Mouse (Mus musculus) thymus, postnatal 14 days (tissue): ENCODE measurements around the gene Capns1.
"Not testable (repeated sequence)": the region's sequence is repeated elsewhere in the genome, so short reads cannot be mapped to it uniquely, and the experiment has no call there.

Experiments used
- DNase-seq: peaks from one replicate; pipeline ENCODE4 v3.0.0; 2021

Capns1 gene

GRCm38 (mm10) chr7:30202895-30203690 is 4.5 kb upstream of the Capns1 start:
- DNase-seq, result no peak

GRCm38 (mm10) chr7:30200661-30201060 is 2.0 kb upstream of the Capns1 start:
- not testable (repeated sequence) for DNase-seq

- no peak for DNase-seq
Observed at GRCm38 (mm10) chr7:30200200-30200599, 1.6 kb upstream of the Capns1 start.

DNA sequence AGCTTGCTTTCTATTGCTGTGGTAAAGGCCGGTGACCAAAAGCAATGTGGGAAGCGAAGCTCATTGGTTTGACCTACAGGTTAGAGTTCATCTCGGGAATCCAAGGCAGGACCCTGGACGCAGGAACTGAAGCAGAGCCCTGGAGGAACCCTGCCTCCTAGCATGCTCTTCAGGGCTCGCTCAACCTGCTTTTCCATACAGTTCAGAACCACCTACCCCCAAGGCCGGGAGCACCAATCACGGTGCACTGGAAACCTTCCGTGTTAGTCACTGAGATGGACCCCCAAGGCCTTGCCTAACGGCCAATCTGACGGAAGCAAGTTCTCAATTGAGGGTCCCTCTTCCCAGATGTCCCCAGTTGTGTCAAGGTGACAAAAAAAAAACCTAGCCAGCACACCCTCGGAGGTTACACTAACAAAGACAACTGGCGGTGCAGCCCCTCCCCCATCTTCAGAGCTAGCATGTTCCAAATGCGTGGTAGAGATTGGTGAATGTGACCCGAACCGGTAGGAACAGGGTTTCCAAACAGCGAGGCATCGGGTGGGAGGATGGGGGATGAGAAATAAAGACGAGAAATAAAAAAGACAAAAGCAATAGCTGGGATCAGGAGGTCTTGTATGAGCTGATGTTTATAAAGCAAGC is 1.0 kb upstream of the Capns1 start:
- no peak for DNase-seq

DNA sequence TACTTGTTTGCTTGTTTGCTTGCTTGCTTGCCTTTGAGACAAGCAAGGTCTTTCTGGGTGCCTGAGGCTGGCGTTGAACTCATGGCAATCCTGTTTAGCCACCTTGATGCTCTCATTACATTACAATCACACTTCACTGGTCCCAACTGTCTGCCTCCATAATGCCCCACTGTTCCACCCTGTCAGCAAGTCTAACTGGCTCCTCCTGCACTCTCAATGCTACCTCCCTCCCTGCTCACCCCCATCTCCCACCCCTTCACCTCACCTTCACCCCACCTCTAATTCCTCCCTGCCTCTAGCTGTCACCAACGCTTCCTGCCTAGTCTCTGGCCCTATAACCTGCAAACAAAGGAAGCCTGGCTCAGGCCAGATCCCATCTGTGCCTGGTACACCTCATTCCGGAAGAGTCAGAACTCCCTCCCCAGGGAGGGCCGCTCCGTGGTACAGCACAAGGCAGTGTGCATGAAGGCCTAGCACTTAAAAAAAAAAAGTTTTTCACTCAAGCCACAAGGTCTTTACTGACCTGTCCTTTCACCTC is 950 bp downstream of the Capns1 start:
- DNase-seq, result peak; percentile 13

DNA sequence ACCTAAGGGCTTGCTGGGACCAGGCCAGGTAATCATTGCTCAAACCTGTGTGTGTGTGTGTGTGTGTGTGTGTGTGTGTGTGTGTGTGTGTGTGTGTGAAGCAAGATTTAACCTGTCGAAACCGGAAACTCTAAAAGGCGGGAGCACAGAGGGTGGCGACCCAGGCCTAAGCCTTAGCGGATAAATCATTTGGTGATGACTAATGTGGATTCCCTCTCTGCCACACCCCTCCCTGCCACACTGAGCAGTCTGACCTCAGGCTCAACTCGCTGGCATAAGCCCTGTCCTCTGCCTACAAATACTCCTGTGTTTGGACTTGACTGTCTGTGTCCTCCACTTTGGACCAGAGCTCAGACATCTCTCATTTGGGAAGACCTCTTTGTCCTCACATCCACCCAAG is 2.4 kb downstream of the Capns1 start:
- no peak for DNase-seq

- no peak for DNase-seq
Observed at GRCm38 (mm10) chr7:30195461-30195860, 3.1 kb downstream of the Capns1 start.

DNA sequence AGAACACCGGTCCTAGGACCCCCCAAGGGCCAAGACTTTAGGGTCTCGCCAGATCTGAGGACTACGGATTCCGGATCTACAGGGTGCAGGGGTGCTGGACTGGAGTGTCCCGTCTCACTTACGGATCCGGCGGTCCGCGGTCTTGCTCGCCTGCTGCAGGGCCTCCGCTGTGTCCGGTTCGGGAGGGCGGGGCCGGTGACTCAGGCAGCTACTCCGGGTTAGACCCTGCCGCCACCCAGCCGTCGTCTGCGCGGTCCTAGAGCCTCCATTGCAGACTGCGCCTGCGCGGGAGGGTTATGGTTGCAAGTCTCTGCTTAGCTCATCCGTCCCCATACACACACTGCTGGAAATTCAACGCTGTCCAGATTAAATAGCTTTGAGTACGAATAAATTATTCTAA is 3.7 kb downstream of the Capns1 start:
- DNase-seq, result peak; percentile 96

DNA sequence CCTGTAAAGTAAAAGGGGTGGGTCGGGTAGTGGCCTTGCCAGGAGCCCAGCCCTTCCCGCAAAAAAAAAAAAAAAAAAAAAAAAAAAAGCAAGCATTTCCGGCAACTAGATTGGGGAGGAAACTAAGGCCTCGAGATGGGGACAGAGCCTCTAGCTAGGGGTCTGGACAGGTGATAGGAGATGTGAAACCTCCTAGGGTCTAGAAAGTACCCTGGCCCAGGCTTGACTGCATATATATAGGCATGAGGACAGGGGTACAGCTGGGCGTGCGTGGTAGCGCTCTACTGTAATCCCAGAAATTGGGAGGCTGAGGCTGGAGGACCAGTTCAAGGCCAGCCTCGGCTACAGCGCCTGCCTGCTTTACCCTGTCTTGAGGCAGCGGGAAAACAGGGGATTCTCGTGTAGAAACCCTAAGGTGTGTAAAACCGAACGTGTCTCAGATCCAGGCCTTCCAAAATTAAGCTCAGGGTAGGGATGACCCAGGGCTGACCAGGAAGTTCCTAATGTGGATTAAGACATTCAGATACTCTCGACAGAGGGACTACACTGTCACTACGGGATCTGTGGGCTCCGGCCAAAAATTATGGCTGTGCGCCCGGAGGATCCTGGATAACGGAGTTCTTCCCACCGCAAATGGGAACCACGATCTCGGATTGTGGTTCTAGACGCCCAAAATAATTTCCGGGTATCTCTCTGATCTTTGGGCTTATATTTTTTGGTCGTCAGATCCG is 4.3 kb downstream of the Capns1 start:
- DNase-seq, result peak; percentile 37

DNA sequence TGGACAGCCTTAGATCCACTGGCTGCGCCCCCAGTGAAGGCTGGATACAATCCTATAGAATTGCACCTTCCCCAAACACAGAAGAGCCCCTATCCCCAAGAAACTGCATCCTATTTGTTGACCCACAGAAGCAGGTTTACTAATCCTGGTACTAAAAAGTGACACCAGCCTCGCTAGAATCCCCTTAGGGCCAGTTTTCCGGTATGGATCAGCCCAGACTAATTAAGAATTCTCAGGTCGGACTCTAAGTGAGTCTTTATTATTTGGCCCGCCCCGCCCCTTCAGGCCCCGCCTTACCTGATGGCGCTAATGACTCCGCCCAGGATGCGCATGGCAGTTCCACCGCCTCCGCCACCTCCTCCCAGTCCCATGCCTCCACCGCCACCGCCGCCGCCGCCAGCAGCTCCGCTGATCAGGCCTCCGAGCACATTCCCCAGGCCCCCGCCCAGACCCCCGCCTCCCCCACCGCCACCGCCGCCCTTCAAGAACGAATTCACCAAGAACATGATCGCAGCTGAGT is 5.0 kb downstream of the Capns1 start:
- peak; percentile 75 for DNase-seq

- DNase-seq, result no peak
Observed at GRCm38 (mm10) chr7:30193013-30193412, 5.6 kb downstream of the Capns1 start.

DNA sequence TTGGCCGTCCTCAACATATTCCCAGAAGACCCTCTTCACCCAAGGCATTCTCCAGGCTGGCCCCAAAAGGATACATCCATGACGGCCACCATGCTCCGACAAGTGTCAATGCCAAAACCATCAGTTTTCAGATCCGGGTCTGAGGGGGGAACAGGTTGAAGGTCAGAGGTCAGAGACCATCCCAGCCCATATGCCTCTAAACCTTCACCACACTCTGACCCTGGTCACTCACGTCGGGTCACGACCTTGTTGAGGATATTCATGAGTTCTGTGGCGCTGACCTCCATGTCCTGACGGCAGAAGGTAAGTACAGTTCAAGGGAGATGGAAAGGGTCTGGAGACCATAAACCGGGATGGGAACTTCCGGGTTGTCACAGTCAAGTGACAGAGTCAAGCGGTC is 6.5 kb downstream of the Capns1 start:
- DNase-seq, result no peak

DNA sequence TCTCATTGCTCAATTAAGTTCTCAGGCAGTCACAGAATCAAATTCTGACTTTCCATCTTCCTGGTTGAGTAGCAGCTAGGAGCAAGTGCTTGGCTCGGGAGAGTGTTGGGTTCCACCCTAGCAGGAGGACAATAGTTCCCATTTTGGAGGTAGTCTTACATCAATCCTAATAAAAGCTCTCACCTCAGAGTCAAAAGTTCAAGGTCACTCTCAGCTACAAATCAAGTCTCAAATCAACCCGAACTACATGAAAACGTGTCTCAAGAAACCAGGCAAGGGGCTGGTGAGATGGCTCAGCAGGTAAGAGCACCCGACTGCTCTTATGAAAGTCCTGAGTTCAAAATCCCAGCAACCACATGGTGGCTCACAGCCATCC is 9.5 kb downstream of the Capns1 start:
- DNase-seq, result no peak

DNA sequence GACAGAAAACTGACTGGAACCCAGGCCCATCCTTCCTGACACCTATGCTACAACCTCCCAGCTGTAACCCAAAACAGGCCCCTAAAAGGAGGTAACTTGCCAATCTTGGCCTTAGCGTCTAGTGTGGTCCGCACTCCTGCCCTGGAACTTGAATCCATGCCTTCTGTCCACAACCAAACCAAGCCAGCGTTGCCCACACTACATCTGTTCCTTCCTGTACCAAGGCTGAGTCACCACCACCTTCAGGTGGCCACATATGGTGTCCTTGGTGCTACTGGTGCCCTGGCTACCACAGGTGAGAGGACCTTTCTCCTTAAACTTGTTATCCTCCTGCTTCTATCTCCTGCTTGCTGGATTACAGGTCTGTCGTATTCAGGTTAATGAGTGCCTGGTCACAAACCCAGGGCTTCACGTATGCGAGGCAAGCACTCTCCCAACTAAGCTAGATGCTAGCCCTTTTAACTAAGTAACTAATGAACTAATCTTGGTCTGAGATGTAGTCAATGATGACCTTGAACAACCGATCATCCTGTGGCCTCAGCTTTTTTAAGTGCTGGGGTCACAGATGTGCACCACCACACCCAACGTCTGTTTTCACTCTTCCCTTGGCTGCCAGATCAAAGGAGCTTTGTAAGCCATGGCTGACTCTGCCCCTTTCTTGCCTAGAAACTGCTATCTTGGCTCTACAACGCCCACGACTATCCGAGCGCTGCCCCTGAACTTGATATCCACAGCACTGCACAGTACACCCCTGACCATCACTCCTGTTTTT is 10.1 kb downstream of the Capns1 start:
- no peak for DNase-seq

DNA sequence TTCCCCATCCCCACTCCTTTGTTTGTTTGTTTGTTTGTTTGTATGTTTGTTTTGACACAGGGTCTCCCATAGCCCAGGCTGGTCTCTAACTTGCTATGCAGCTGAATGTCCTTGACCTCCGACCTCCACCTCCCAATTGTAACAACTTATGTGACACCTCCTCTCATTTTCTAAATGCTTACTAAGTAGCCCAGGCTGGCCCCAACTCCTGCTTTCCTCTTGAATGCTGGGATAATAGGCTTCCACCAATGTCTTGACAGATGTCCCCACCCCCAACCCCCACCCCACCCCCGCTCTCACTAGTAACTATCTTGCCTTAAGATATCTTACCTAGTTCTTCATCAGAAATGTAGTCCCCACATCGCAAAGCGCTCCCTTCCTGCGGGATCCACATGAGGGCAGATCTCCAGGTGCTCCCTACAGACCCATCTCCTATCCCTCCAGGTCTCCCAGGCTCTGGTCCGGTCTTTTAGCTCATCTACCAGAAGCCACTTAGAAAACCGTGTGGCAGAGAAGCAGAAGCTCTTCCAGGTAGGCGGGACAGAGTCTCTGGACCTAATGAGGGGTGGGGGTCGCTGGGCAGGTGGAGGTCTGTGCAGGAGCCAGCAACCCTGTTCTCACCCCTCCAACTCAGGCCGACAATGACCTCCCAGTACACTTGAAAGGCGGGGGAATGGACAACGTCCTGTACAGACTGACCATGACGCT is 13.8 kb downstream of the Capns1 start:
- no peak for DNase-seq

DNA sequence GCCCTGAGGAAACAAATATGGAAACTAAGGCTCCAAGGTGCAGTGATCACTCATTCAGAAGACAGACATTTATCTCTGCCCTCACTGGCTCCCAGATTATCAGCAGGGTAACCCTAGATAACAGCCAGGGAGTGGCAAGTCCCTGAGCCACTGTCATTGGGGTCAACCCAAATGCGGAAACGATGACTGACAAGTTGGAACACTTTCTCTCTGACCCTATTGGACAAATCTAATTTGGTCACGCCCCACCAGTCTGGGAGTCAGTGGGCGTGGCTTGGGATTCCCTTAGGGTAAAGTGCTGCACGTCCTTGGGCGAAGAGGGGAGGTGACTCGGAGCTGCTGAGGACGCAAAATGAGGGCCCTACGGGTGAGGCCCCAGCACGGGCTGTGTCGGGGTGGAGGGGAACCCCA is 14.7 kb downstream of the Capns1 start, which contains the start of gene Cox7a1:
TSS of gene Cox7a1 (plus strand) at position 266 of the 411 bp plus-strand sequence.
- DNase-seq, result peak; percentile 91

- not testable (repeated sequence) for DNase-seq
Observed at GRCm38 (mm10) chr7:30183189-30183588, 15.4 kb downstream of the Capns1 start.

GRCm38 (mm10) chr7:30181929-30182328 is 16.7 kb downstream of the Capns1 start:
- DNase-seq, result not testable (repeated sequence)

DNA sequence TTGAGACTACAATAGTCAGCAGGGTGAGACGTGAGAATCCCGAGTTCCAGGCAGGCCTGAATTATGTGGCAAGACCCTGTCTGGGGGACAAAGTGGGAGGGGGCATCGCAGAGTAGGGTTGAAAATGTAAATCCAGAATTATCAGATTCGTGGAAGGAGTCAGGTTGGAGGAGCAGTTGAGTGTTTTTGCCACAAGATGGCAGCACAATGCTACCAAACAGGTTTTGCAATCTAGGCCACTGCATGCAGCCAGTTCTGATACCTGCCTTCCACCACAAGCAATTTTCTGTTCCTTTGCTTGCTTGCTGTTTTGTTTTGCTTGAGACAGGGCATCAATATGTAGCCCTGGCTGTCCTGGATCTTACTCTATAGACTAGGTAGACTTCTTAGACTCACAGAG is 17.3 kb downstream of the Capns1 start:
- DNase-seq, result peak; percentile 78

DNA sequence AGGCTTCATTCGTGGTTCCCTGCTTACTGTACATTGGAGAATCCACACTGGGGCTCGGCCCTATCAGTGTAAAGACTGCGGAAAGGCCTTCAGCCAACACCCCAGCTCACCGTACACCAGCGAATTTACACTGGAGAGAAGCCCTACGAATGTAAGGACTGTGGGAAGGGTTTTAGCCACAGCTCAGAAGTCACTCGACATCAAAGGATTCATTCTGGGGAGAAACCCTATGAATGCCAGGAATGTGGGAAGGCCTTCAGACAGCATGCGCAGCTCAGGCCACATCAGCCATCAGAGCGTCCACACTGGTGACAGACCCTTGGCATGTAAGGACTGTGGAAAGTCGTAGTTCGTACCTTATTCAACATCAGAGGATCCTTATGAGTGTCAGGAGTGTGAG is 20.4 kb downstream of the Capns1 start:
- DNase-seq, result no peak

DNA sequence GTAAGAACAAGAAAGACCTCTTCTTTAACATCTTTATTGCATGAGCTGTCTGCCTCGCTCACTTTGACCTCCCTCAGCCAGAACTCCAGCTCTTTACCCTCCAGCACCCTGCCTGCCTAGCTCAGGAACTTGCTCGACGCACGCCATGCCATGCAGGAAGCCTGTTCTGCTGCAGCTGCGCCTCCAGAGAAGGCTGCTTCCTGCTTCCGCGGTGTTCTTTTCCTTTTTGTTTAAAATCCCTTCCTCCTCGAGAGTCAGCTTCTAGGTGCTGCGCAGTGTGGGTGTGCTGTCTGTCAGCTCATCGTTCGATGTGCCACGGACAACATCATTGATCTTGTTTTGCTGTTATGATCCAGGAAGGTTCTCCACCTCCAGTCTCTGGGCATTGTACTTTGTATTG is 22.1 kb downstream of the Capns1 start:
- DNase-seq, result peak; percentile 53
